Mouse (Mus musculus) testis, adult 2 months (tissue): ENCODE results near the gene Rhot2.

Experiments used
- CTCF ChIP-seq: fragments of 200-500 bp; IDR thresholded peaks from 2 replicates; pipeline ENCODE4 v1.5.1; 2012; ENCODE audit warnings: low read depth, mild to moderate bottlenecking, inconsistent platforms, low read length, moderate library complexity; ENCODE audit not compliant: control insufficient read depth, insufficient read depth, insufficient replicate concordance
- POLR2A ChIP-seq: fragments of 200-500 bp; IDR thresholded peaks from 2 replicates; pipeline ENCODE4 v1.6.1; 2012; ENCODE audit warnings: low read depth, mild to moderate bottlenecking, inconsistent platforms, low read length, moderate library complexity; ENCODE audit not compliant: control insufficient read depth

DNA sequence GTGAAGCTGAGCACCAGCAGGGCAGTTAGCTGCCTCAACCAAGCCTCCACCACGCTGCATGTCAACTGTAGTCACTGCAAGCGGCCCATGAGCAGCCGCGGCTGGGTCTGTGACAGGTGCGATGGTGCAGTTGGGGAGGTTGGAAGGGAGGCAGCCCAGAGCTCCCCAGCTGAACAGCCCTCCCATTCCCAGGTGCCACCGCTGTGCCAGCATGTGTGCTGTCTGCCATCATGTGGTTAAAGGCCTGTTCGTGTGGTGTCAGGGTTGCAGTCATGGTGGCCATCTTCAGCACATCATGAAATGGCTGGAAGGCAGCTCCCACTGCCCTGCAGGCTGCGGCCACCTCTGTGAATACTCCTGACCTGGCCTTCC lies 16.4 kb downstream of the Rhot2 start:
- TF ChIP-seq CTCF (no peak), POLR2A (no peak)
